Mouse (Mus musculus) liver, embryonic 15.5 days (tissue): ENCODE data around the gene Arhgef15. TPM values are rescaled to one million over a fixed set of nuclear protein-coding genes. Genes with fewer than 3 reads are reported as not detected.
A peak's percentile ranks its signal among the peaks of the same experiment; 100 is the strongest.
"Not testable (repeated sequence)": the region's sequence is repeated elsewhere in the genome, so short reads cannot be mapped to it uniquely, and the experiment has no call there.

ENCODE experiments used
- ATAC-seq: fragments of 200-750 bp; cut with Nextera tagmentation; 2 replicates; pipeline ENCODE4 v1.8.0; 2017; ENCODE audit warnings: moderate number of reproducible peaks, mild to moderate bottlenecking, moderate library complexity; ENCODE audit not compliant: insufficient read depth
- H3K27ac ChIP-seq: fragments of 300-500 bp; sonication (generic); replicated peaks from 2 replicates; pipeline ENCODE4 v1.5.1; 2015; ENCODE audit warnings: mild to moderate bottlenecking, inconsistent platforms
- H3K27me3 ChIP-seq: fragments of 300-500 bp; sonication (generic); 2 replicates; pipeline ENCODE4 v1.6.1; 2015; ENCODE audit warnings: mild to moderate bottlenecking, inconsistent platforms
- H3K36me3 ChIP-seq: fragments of 300-500 bp; sonication (generic); replicated peaks from 2 replicates; pipeline ENCODE4 v1.6.1; 2015; ENCODE audit warnings: moderate library complexity, mild to moderate bottlenecking, inconsistent platforms
- H3K4me1 ChIP-seq: fragments of 300-500 bp; sonication (generic); replicated peaks from 2 replicates; pipeline ENCODE4 v1.6.1; 2015; ENCODE audit warnings: inconsistent platforms
- H3K4me2 ChIP-seq: fragments of 300-500 bp; sonication (generic); 2 replicates; pipeline ENCODE4 v1.6.1; 2015; ENCODE audit warnings: moderate library complexity, mild to moderate bottlenecking, inconsistent platforms
- H3K4me3 ChIP-seq: fragments of 300-500 bp; sonication (generic); replicated peaks from 2 replicates; pipeline ENCODE4 v1.5.1; 2015; ENCODE audit warnings: mild to moderate bottlenecking, inconsistent platforms
- H3K9ac ChIP-seq: fragments of 300-500 bp; sonication (generic); 2 replicates; pipeline ENCODE4 v1.6.1; 2015; ENCODE audit warnings: moderate library complexity, mild to moderate bottlenecking, inconsistent platforms
- H3K9me3 ChIP-seq: fragments of 300-500 bp; sonication (generic); replicated peaks from 2 replicates; pipeline ENCODE4 v1.6.1; 2016; ENCODE audit warnings: inconsistent platforms
- WGBS: fragments of 180-500 bp; shearing (Covaris S2); methylation state at CpG from one replicate; pipeline ENCODE4 v1.1.7; 2015; ENCODE audit warnings: mixed read lengths; ENCODE audit not compliant: insufficient replicate concordance; 5-methylcytosine and 5-hydroxymethylcytosine counted together
- polyA plus RNA-seq: library from polyadenylated mRNA; unstranded; fragments of >200 nt; fragmentation: Nextera tagmentation; extraction: Ambion mirVana; gene quantifications from 2 replicates; pipeline ENCODE4 v1.2.1, GENCODE M21; 2015

The Arhgef15 gene
- polyA plus RNA-seq = 1.4 and 1.8 TPM in 2 replicates

- no peaks in the 10 kb centered on the region for H3K4me1 ChIP-seq
- no peak for ATAC-seq
- H3K36me3 ChIP-seq = no peaks in the 10 kb centered on the region
- peaks cover 53% of the 10 kb centered on the region for H3K27me3 ChIP-seq
- H3K4me3 ChIP-seq = peak within 1 kb of the TSS; percentile 11
- H3K9me3 ChIP-seq = no peaks in the 10 kb centered on the region
- H3K27ac ChIP-seq = no peak within 1 kb of the TSS
- no peak within 1 kb of the TSS for H3K9ac ChIP-seq
- H3K4me2 ChIP-seq = no peak within 1 kb of the TSS
- WGBS = 30% methylated on average over 8 of the region's 8 CpGs
These were observed at the start of gene Arhgef15 for GRCm38 (mm10) chr11:68957308-68957707. Gene Arhgef15 (minus strand): TSS chr11:68957480.

GRCm38 (mm10) chr11:69006575-69006974, 49.3 kb upstream of the Arhgef15 start:
- H3K9ac ChIP-seq, H3K9me3 ChIP-seq, ATAC-seq, H3K27me3 ChIP-seq, H3K27ac ChIP-seq: not testable (repeated sequence)
- H3K36me3 ChIP-seq = peaks cover 21% of the 10 kb centered on the region
- H3K4me2 ChIP-seq = peak overlapping the region; percentile 79
- H3K4me3 ChIP-seq = peak overlapping the region; percentile 70; the same call in 1 of the 2 replicates
- peaks cover 63% of the 10 kb centered on the region for H3K4me1 ChIP-seq

- H3K27me3 ChIP-seq = no peaks in the 10 kb centered on the region
- H3K9ac ChIP-seq = no peak overlapping the region
- H3K9me3 ChIP-seq = no peaks in the 10 kb centered on the region
- H3K4me3 ChIP-seq = no peak overlapping the region; the same call in 1 of the 2 replicates
- 50% methylated on average over 7 of the region's 7 CpGs for WGBS
- peak; percentile 68 for ATAC-seq
- H3K36me3 ChIP-seq = peaks cover 35% of the 10 kb centered on the region
- peak overlapping the region; percentile 70 for H3K27ac ChIP-seq
- H3K4me1 ChIP-seq = peaks cover 50% of the 10 kb centered on the region
- H3K4me2 ChIP-seq = peak overlapping the region; percentile 33
These were observed 47.9 kb upstream of the Arhgef15 start for GRCm38 (mm10) chr11:69005193-69005592.

- ATAC-seq = no peak
- Histone ChIP-seq H3K9me3 (no peaks in the 10 kb centered on the region), H3K36me3 (peaks cover 49% of the 10 kb centered on the region), H3K4me1 (peaks cover 42% of the 10 kb centered on the region), H3K4me3 (no peak overlapping the region), H3K9ac (no peak overlapping the region), H3K27me3 (no peaks in the 10 kb centered on the region), H3K27ac (no peak overlapping the region), H3K4me2 (no peak overlapping the region)
- WGBS = 57% methylated on average over 4 of the region's 4 CpGs
These were observed 46.3 kb upstream of the Arhgef15 start for GRCm38 (mm10) chr11:69003592-69003991.

- ATAC-seq = not testable (repeated sequence)
- H3K36me3 ChIP-seq = peaks cover 57% of the 10 kb centered on the region
- WGBS = 79% methylated on average over 4 of the region's 4 CpGs
These were observed 45.5 kb upstream of the Arhgef15 start for GRCm38 (mm10) chr11:69002782-69003181.

GRCm38 (mm10) chr11:68997080-68997479, 39.8 kb upstream of the Arhgef15 start:
- H3K27me3 ChIP-seq = no peaks in the 10 kb centered on the region
- 52% methylated on average over 4 of the region's 4 CpGs for WGBS
- no peak overlapping the region for H3K4me2 ChIP-seq
- H3K27ac ChIP-seq = no peak overlapping the region
- H3K9ac ChIP-seq = no peak overlapping the region
- ATAC-seq = no peak
- no peaks in the 10 kb centered on the region for H3K9me3 ChIP-seq
- H3K36me3 ChIP-seq = peaks cover 95% of the 10 kb centered on the region
- H3K4me1 ChIP-seq = peaks cover 5% of the 10 kb centered on the region; the same call in 1 of the 2 replicates
- no peak overlapping the region for H3K4me3 ChIP-seq

More at GRCm38 (mm10) chr11:69002782-69003181, 45.5 kb upstream of the Arhgef15 start:
- not testable (repeated sequence) for H3K9ac ChIP-seq, H3K27me3 ChIP-seq, H3K4me2 ChIP-seq, H3K4me3 ChIP-seq, H3K9me3 ChIP-seq, H3K27ac ChIP-seq
- peaks cover 36% of the 10 kb centered on the region for H3K4me1 ChIP-seq

DNA sequence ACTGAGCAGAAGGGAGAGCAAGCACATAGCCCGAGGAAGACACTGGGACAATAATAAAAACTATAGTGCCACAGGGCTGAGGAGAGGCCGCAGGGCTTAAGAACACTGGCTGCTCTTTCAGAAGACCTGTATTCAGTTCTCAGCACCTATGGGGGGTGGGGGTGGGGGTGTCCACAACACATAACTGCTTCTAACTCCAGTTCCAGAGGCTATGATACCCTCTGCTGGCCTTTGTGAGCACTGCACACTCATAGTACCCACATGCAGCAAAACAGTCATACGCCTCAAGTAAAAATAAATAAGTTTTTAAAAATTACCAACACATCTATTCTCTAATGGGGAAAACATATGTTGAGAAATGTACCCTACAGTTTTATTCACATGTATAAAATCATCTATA, 37.1 kb upstream of the Arhgef15 start:
- peaks cover 95% of the 10 kb centered on the region for H3K36me3 ChIP-seq
- no peak for ATAC-seq
- H3K9ac ChIP-seq = no peak overlapping the region
- no peak overlapping the region for H3K4me2 ChIP-seq
- H3K9me3 ChIP-seq = no peaks in the 10 kb centered on the region
- peaks cover 5% of the 10 kb centered on the region; the same call in 1 of the 2 replicates for H3K4me1 ChIP-seq
- 87% methylated on average over 3 of the region's 3 CpGs for WGBS
- H3K27ac ChIP-seq = no peak overlapping the region
- H3K4me3 ChIP-seq = no peak overlapping the region
- H3K27me3 ChIP-seq = no peaks in the 10 kb centered on the region

DNA sequence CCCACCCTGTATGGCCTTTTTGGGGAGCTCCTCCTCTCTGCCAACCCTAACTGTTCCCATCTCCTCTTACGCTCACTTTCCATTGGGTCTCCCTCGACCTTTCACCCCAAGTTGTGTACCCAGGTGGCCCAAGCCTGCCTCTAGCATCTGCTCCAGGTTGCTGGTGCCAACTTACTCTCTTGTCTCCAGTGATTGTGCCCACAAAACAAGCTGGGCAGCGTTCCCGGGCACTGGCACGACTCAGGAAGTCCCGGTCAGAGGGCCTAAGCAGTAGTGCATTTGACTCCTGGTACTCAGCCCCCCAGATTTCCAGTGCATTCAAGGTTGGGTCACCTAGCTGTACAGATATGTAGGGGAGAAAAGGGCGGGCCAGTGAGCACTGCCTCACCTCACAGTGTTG, 35.8 kb upstream of the Arhgef15 start:
- no peak overlapping the region for H3K4me3 ChIP-seq
- peaks cover 5% of the 10 kb centered on the region; the same call in 1 of the 2 replicates for H3K4me1 ChIP-seq
- no peaks in the 10 kb centered on the region for H3K9me3 ChIP-seq
- H3K4me2 ChIP-seq = no peak overlapping the region
- no peaks in the 10 kb centered on the region for H3K27me3 ChIP-seq
- WGBS = 72% methylated on average over 7 of the region's 7 CpGs
- no peak overlapping the region for H3K27ac ChIP-seq
- peaks cover 95% of the 10 kb centered on the region for H3K36me3 ChIP-seq
- no peak overlapping the region for H3K9ac ChIP-seq
- ATAC-seq = no peak

DNA sequence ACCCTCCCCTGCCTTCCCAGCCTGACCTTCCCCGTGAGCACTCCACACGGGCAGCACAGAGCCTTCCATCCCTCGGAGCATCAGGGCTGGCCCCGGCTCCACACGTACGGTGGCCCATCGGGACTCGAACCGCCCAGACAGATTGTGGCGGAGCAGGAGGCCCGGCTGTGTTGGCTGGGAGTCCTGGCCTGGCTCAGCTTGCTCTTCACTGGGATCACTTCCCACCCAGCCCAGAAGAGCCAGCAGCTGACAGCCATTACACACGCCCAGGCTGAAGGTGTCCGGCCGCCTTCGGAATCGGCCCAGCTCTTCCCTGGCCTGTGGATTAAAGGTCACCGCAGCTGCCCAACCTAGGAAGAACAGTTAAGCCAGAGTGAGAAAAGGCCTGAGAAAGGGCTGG, 31.1 kb upstream of the Arhgef15 start:
- H3K4me2 ChIP-seq = no peak overlapping the region
- no peak for ATAC-seq
- H3K9me3 ChIP-seq = no peaks in the 10 kb centered on the region
- 94% methylated on average over 17 of the region's 17 CpGs for WGBS
- no peak overlapping the region; the same call in 1 of the 2 replicates for H3K9ac ChIP-seq
- H3K4me1 ChIP-seq = no peaks in the 10 kb centered on the region
- no peak overlapping the region for H3K4me3 ChIP-seq
- H3K27me3 ChIP-seq = no peaks in the 10 kb centered on the region
- H3K27ac ChIP-seq = no peak overlapping the region
- peaks cover 76% of the 10 kb centered on the region for H3K36me3 ChIP-seq

DNA sequence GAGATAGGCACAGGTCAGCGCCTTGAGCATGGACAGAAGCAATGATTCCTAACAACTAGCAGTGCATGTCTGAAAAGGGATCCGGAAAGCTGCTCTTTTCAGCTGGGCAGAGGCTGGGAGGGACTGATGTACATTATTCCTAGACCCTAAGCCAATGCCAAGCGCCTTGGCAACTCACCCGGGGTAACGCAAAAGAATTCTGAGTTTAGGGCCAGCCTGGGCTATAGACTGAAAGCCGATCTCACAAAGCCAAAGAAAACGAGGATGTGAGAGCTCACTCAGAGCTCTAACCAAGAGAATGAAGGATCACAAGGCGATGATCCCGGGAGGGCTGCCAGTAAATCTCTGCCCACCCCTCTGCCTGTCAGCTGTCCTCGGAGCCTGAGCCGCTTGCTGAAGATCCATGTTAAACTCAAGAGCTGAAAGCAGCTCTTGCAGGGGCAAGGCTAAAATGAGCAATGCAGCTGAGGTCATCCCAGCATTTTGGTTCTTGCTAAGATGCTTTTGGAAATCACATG, 30.1 kb upstream of the Arhgef15 start:
- ATAC-seq = no peak
- Histone ChIP-seq H3K4me1 (no peaks in the 10 kb centered on the region), H3K4me3 (no peak overlapping the region), H3K27me3 (no peaks in the 10 kb centered on the region), H3K27ac (no peak overlapping the region), H3K9ac (no peak overlapping the region), H3K9me3 (no peaks in the 10 kb centered on the region), H3K36me3 (peaks cover 67% of the 10 kb centered on the region), H3K4me2 (no peak overlapping the region)
- 85% methylated on average over 11 of the region's 11 CpGs for WGBS

DNA sequence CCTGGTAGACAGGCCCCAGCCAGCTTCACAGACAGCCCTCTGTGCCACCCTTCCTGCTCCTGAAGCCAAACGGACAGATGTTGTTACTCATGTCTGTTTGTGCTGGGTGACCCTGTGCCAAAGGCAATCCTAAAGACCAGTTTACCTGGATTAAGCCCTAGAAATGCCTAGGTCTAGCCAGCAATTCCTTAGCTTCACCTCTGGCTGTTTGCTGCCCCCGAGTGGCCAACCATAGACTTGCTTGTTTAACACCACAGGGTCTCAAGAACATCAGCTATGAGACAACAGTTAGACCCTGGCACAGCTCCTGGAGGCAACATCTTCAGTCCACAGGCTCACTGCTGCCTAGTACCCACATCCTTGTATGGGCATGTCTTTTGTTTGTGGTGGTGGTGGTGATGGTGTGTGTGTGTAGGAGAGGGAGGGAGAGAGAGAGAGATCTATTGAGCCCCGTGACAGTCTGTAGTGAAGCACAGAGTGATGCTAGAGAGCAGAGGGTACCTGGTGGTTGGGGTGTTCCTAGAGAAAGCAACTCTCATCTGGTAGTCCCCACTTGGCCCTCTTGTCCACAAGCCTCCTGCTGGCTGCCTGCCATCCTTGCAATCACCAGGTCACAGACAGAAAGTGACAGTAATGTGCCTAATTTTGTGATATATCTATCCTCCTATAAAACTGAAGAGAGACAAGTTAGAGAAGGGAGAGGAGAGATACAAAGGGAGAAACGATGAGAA, 25.5 kb upstream of the Arhgef15 start:
- H3K4me2 ChIP-seq = no peak overlapping the region
- no peak overlapping the region for H3K4me3 ChIP-seq
- H3K27ac ChIP-seq = no peak overlapping the region
- H3K4me1 ChIP-seq = peaks cover 9% of the 10 kb centered on the region; the same call in 1 of the 2 replicates
- 22% methylated on average over 4 of the region's 4 CpGs for WGBS
- peaks cover 22% of the 10 kb centered on the region for H3K36me3 ChIP-seq
- ATAC-seq = no peak
- no peaks in the 10 kb centered on the region for H3K9me3 ChIP-seq
- H3K27me3 ChIP-seq = no peaks in the 10 kb centered on the region
- no peak overlapping the region for H3K9ac ChIP-seq
